Mouse (Mus musculus) kidney, postnatal 0 days (tissue): ENCODE results near the gene Sectm1b. TPM values are rescaled to one million over a fixed set of nuclear protein-coding genes. Genes with fewer than 3 reads are reported as not detected.
"Not testable (repeated sequence)": the region's sequence is repeated elsewhere in the genome, so short reads cannot be mapped to it uniquely, and the experiment has no call there.

Experiments
- ATAC-seq: fragments of 200-750 bp; cut with Nextera tagmentation; replicated peaks from 2 replicates; pipeline ENCODE4 v1.8.0; 2017; ENCODE audit warnings: low read depth, moderate number of reproducible peaks, moderate TSS enrichment, moderate library complexity; ENCODE audit not compliant: low FRiP score
- DNase-seq: peaks from one replicate; pipeline ENCODE4 v3.0.0-alpha.2; 2016; ENCODE audit warnings: low spot score
- H3K27ac ChIP-seq: fragments of 300-500 bp; sonication (generic); 2 replicates; pipeline ENCODE4 v1.5.1; 2014; ENCODE audit warnings: mild to moderate bottlenecking
- H3K27me3 ChIP-seq: fragments of 300-500 bp; sonication (generic); 2 replicates; pipeline ENCODE4 v1.6.1; 2014; ENCODE audit warnings: low read length, mixed read lengths; ENCODE audit not compliant: insufficient read depth
- H3K36me3 ChIP-seq: fragments of 300-500 bp; sonication (generic); 2 replicates; pipeline ENCODE4 v1.6.1; 2014; ENCODE audit warnings: low read length, mixed read lengths; ENCODE audit not compliant: insufficient read depth
- H3K4me1 ChIP-seq: fragments of 300-500 bp; sonication (generic); replicated peaks from 2 replicates; pipeline ENCODE4 v1.6.1; 2014; ENCODE audit warnings: antibody characterized with exemption, low read length, mixed read lengths; ENCODE audit not compliant: insufficient read depth
- H3K4me2 ChIP-seq: fragments of 300-500 bp; sonication (generic); 2 replicates; pipeline ENCODE4 v1.6.1; 2014; ENCODE audit warnings: mild to moderate bottlenecking, low read length, moderate library complexity, mixed read lengths
- H3K4me3 ChIP-seq: fragments of 300-500 bp; sonication (generic); replicated peaks from 2 replicates; pipeline ENCODE4 v1.5.1; 2014; ENCODE audit warnings: low read depth, low read length
- H3K9ac ChIP-seq: fragments of 300-500 bp; sonication (generic); 2 replicates; pipeline ENCODE4 v1.6.1; 2014; ENCODE audit warnings: low read depth, low read length
- H3K9me3 ChIP-seq: fragments of 300-500 bp; sonication (generic); replicated peaks from 2 replicates; pipeline ENCODE4 v1.6.1; 2016; ENCODE audit warnings: low read length, inconsistent platforms, mixed read lengths
- CTCF ChIP-seq: IDR thresholded peaks from 2 replicates; pipeline ENCODE4 v1.5.1; 2016; ENCODE audit warnings: antibody characterized with exemption, low read depth, mild to moderate bottlenecking, moderate library complexity
- WGBS: fragments of 180-500 bp; shearing (Covaris S2); extraction: QIAGEN DNeasy Blood & Tissue Kit; methylation state at CpG from one replicate; pipeline ENCODE4 v1.1.7; 2014; 5-methylcytosine and 5-hydroxymethylcytosine counted together
- polyA plus RNA-seq: library from polyadenylated mRNA; unstranded; fragments of >200 nt; fragmentation: Nextera tagmentation; extraction: Ambion mirVana; gene quantifications from 2 replicates; pipeline ENCODE4 v1.2.1, GENCODE M21; 2015

Sectm1b gene
- polyA plus RNA-seq, 1 experiment from 2014 or later: 2.0 TPM

GRCm38 (mm10) chr11:121049840-121050239 is 13.5 kb downstream of the Sectm1b start:
- no peak overlapping the region for H3K9ac ChIP-seq
- H3K27ac ChIP-seq: no peak overlapping the region
- no peak overlapping the region for H3K4me3 ChIP-seq
- no peaks in the 10 kb centered on the region for H3K36me3 ChIP-seq
- TF ChIP-seq CTCF: no peak
- ATAC-seq (no peak), DNase-seq (no peak)
- H3K9me3 ChIP-seq: no peaks in the 10 kb centered on the region
- no peaks in the 10 kb centered on the region for H3K4me1 ChIP-seq
- H3K4me2 ChIP-seq: no peak overlapping the region
- 50% methylated on average over 1 of the region's 1 CpGs for WGBS
- no peaks in the 10 kb centered on the region for H3K27me3 ChIP-seq

GRCm38 (mm10) chr11:121047826-121048399 is 15.5 kb downstream of the Sectm1b start:
- H3K27me3 ChIP-seq: no peaks in the 10 kb centered on the region
- no peak overlapping the region for H3K4me3 ChIP-seq
- no peak overlapping the region for H3K9ac ChIP-seq
- no peaks in the 10 kb centered on the region for H3K4me1 ChIP-seq
- no peak overlapping the region for H3K27ac ChIP-seq
- TF ChIP-seq CTCF: peak; percentile 67
- ATAC-seq (no peak), DNase-seq (peak; percentile 75)
- H3K4me2 ChIP-seq: no peak overlapping the region
- 45% methylated on average over 2 of the region's 2 CpGs for WGBS
- no peaks in the 10 kb centered on the region for H3K9me3 ChIP-seq
- no peaks in the 10 kb centered on the region for H3K36me3 ChIP-seq

- no peaks in the 10 kb centered on the region for H3K4me1 ChIP-seq
- no peak overlapping the region for H3K27ac ChIP-seq
- H3K4me3 ChIP-seq: no peak overlapping the region
- no peak for TF ChIP-seq CTCF
- no peaks in the 10 kb centered on the region for H3K27me3 ChIP-seq
- H3K9me3 ChIP-seq: no peaks in the 10 kb centered on the region
- no peak overlapping the region for H3K4me2 ChIP-seq
- DNase-seq (no peak), ATAC-seq (no peak)
- no peaks in the 10 kb centered on the region for H3K36me3 ChIP-seq
- 83% methylated on average over 1 of the region's 1 CpGs for WGBS
- H3K9ac ChIP-seq: no peak overlapping the region
Measured at GRCm38 (mm10) chr11:121045286-121045685, 18.1 kb downstream of the Sectm1b start.

- H3K4me3 ChIP-seq, H3K9ac ChIP-seq, H3K4me1 ChIP-seq, H3K36me3 ChIP-seq, ATAC-seq, H3K4me2 ChIP-seq, DNase-seq, H3K9me3 ChIP-seq, H3K27me3 ChIP-seq, H3K27ac ChIP-seq: not testable (repeated sequence)
- 50% methylated on average over 1 of the region's 1 CpGs for WGBS
Measured at GRCm38 (mm10) chr11:121043025-121043424, 20.3 kb downstream of the Sectm1b start.

GRCm38 (mm10) chr11:121042480-121042879 is 20.9 kb downstream of the Sectm1b start:
- DNase-seq: no peak
- H3K9me3 ChIP-seq: no peaks in the 10 kb centered on the region
- 70% methylated on average over 4 of the region's 4 CpGs for WGBS
- H3K4me2 ChIP-seq: no peak overlapping the region
- no peak for TF ChIP-seq CTCF
- no peak for ATAC-seq
- no peak overlapping the region for H3K27ac ChIP-seq
- H3K4me1 ChIP-seq: no peaks in the 10 kb centered on the region
- no peaks in the 10 kb centered on the region for H3K36me3 ChIP-seq
- no peaks in the 10 kb centered on the region for H3K27me3 ChIP-seq
- no peak overlapping the region for H3K4me3 ChIP-seq
- no peak overlapping the region for H3K9ac ChIP-seq

GRCm38 (mm10) chr11:121041636-121042035 is 21.7 kb downstream of the Sectm1b start:
- Histone ChIP-seq H3K27ac (no peak overlapping the region), H3K4me1 (no peaks in the 10 kb centered on the region), H3K9me3 (no peaks in the 10 kb centered on the region), H3K4me2 (no peak overlapping the region), H3K4me3 (no peak overlapping the region), H3K36me3 (no peaks in the 10 kb centered on the region), H3K27me3 (no peaks in the 10 kb centered on the region), H3K9ac (no peak overlapping the region)
- DNase-seq (no peak), ATAC-seq (no peak)
- WGBS: 70% methylated on average over 4 of the region's 4 CpGs
- TF ChIP-seq CTCF: no peak

GRCm38 (mm10) chr11:121041212-121041611 is 22.2 kb downstream of the Sectm1b start:
- peak; percentile 88 for TF ChIP-seq CTCF
- WGBS: 3% methylated on average over 4 of the region's 4 CpGs
- Histone ChIP-seq H3K9ac (no peak overlapping the region), H3K9me3 (no peaks in the 10 kb centered on the region), H3K4me3 (no peak overlapping the region), H3K36me3 (no peaks in the 10 kb centered on the region), H3K27ac (no peak overlapping the region), H3K4me2 (no peak overlapping the region), H3K4me1 (no peaks in the 10 kb centered on the region), H3K27me3 (no peaks in the 10 kb centered on the region)
- DNase-seq (peak; percentile 90), ATAC-seq (peak; percentile 57; the same call in 1 of the 2 replicates)
